Mouse (Mus musculus) MEL (cell line): ENCODE data around the gene Prkcd. TPM values are rescaled to one million over a fixed set of nuclear protein-coding genes. Genes with fewer than 3 reads are reported as not detected.

Experiments
- DNase-seq: peaks from one replicate; pipeline ENCODE4 v3.0.0; 2011; ENCODE audit warnings: low read depth, low spot score
- H3K27ac ChIP-seq: 2 replicates; pipeline ENCODE4 v1.5.1; 2012; ENCODE audit warnings: low read depth, mild to moderate bottlenecking, control low read depth, low read length, moderate library complexity; ENCODE audit not compliant: control insufficient read depth
- H3K27me3 ChIP-seq, 2 experiments: fragments of 150-350 bp in 1 of 2; sonication (generic) in 1 of 2; 2 replicates each; pipeline ENCODE4 v1.6.1; 2012; ENCODE audit warnings: low read length in 2 of 2, mild to moderate bottlenecking in 2 of 2, improper control_type of control experiment in 1 of 2, moderate library complexity in 1 of 2; ENCODE audit not compliant: insufficient read depth in 2 of 2, control insufficient read depth in 1 of 2
- H3K36me3 ChIP-seq, 2 experiments: 2 replicates each; pipeline ENCODE4 v1.6.1; 2012 to 2014; ENCODE audit warnings: low read length in 2 of 2, improper control_type of control experiment in 1 of 2, inconsistent platforms in 1 of 2, mild to moderate bottlenecking in 1 of 2; ENCODE audit not compliant: insufficient read depth in 2 of 2, control insufficient read depth in 1 of 2
- H3K4me1 ChIP-seq, 2 experiments: fragments of 150-350 bp in 1 of 2; sonication (generic) in 1 of 2; 2 replicates each; pipeline ENCODE4 v1.6.1; 2012; ENCODE audit warnings: low read length in 2 of 2, improper control_type of control experiment in 1 of 2, mild to moderate bottlenecking in 1 of 2; ENCODE audit not compliant: insufficient read depth in 2 of 2, control insufficient read depth in 1 of 2
- H3K4me3 ChIP-seq, 2 experiments: fragments of 150-350 bp in 1 of 2; sonication (generic) in 1 of 2; 2 replicates each; pipeline ENCODE4 v1.5.1; 2012; ENCODE audit warnings: low read depth in 2 of 2, low read length in 2 of 2, mild to moderate bottlenecking in 2 of 2, moderate library complexity in 2 of 2, control low read depth in 1 of 2, improper control_type of control experiment in 1 of 2; ENCODE audit not compliant: control insufficient read depth in 1 of 2, insufficient read depth in 1 of 2
- H3K79me2 ChIP-seq: 2 replicates; pipeline ENCODE4 v1.6.1; 2012; ENCODE audit warnings: mild to moderate bottlenecking, low read length, moderate library complexity; ENCODE audit not compliant: control insufficient read depth, poor library complexity, insufficient read depth
- H3K9ac ChIP-seq: 2 replicates; pipeline ENCODE4 v1.6.1; 2012; ENCODE audit warnings: low read depth, mild to moderate bottlenecking, control low read depth, low read length, moderate library complexity; ENCODE audit not compliant: control insufficient read depth, poor library complexity, severe bottlenecking
- H3K9me3 ChIP-seq: fragments of 150-350 bp; sonication (generic); replicated peaks from 2 replicates; pipeline ENCODE4 v1.6.1; 2012; ENCODE audit warnings: mild to moderate bottlenecking, low read length, improper control_type of control experiment, moderate library complexity; ENCODE audit not compliant: insufficient read depth
- BHLHE40 ChIP-seq: IDR thresholded peaks from 2 replicates; pipeline ENCODE4 v1.6.1; 2012; ENCODE audit warnings: low read depth, mild to moderate bottlenecking, inconsistent platforms, low read length, improper control_type of control experiment, borderline replicate concordance
- CHD1 ChIP-seq: IDR thresholded peaks from 2 replicates; pipeline ENCODE4 v1.6.1; 2012; ENCODE audit warnings: low read depth, mild to moderate bottlenecking, inconsistent platforms, low read length, improper control_type of control experiment
- CHD2 ChIP-seq: IDR thresholded peaks from 2 replicates; pipeline ENCODE4 v1.6.1; 2011; ENCODE audit warnings: low read length, improper control_type of control experiment
- CTCF ChIP-seq, 3 experiments: IDR thresholded peaks in 2 of 3; conservative IDR thresholded peaks in 1 of 3; 2 replicates each; pipeline ENCODE4 v1.5.1; 2011 to 2012; ENCODE audit warnings: low read length in 3 of 3, low read depth in 2 of 3, mild to moderate bottlenecking in 2 of 3, improper control_type of control experiment in 1 of 3, inconsistent platforms in 1 of 3, mixed read lengths in 1 of 3, moderate library complexity in 1 of 3; ENCODE audit not compliant: control insufficient read depth in 1 of 3, insufficient read depth in 1 of 3, poor library complexity in 1 of 3, severe bottlenecking in 1 of 3
- E2F4 ChIP-seq: IDR thresholded peaks from 2 replicates; pipeline ENCODE4 v1.6.1; 2011; ENCODE audit warnings: low read depth, low read length, improper control_type of control experiment, borderline replicate concordance
- ELF1 ChIP-seq: IDR thresholded peaks from 2 replicates; pipeline ENCODE4 v1.6.1; 2014; ENCODE audit warnings: low read depth, mild to moderate bottlenecking, inconsistent platforms, low read length, improper control_type of control experiment, moderate library complexity
- EP300 ChIP-seq, 2 experiments: IDR thresholded peaks; 2 replicates each; pipeline ENCODE4 v1.6.1; 2011; ENCODE audit warnings: improper control_type of control experiment in 2 of 2, low read length in 2 of 2, low read depth in 1 of 2, mild to moderate bottlenecking in 1 of 2
- ETS1 ChIP-seq: IDR thresholded peaks from 2 replicates; pipeline ENCODE4 v1.6.1; 2012; ENCODE audit warnings: low read depth, mild to moderate bottlenecking, inconsistent platforms, low read length, improper control_type of control experiment, moderate library complexity
- GABPA ChIP-seq: IDR thresholded peaks from 2 replicates; pipeline ENCODE4 v1.6.1; 2012; ENCODE audit warnings: low read depth, mild to moderate bottlenecking, inconsistent platforms, low read length, improper control_type of control experiment, moderate library complexity
- GATA1 ChIP-seq: IDR thresholded peaks from 2 replicates; pipeline ENCODE4 v1.6.1; 2011; ENCODE audit warnings: low read depth, low read length, improper control_type of control experiment
- JUND ChIP-seq: IDR thresholded peaks from 2 replicates; pipeline ENCODE4 v1.6.1; 2011; ENCODE audit warnings: low read depth, mild to moderate bottlenecking, improper control_type of control experiment, low read length
- KAT2A ChIP-seq: conservative IDR thresholded peaks from 2 replicates; pipeline ENCODE4 v1.6.1; 2012; ENCODE audit warnings: low read depth, low read length, improper control_type of control experiment, inconsistent platforms
- MAX ChIP-seq: IDR thresholded peaks from 2 replicates; pipeline ENCODE4 v1.6.1; 2011; ENCODE audit warnings: low read length, improper control_type of control experiment
- MAZ ChIP-seq: IDR thresholded peaks from 2 replicates; pipeline ENCODE4 v1.6.1; 2012; ENCODE audit warnings: low read depth, mild to moderate bottlenecking, inconsistent platforms, low read length, improper control_type of control experiment
- MEF2A ChIP-seq: IDR thresholded peaks from 2 replicates; pipeline ENCODE4 v1.6.1; 2014; ENCODE audit warnings: low read depth, mild to moderate bottlenecking, inconsistent platforms, low read length, improper control_type of control experiment; ENCODE audit not compliant: poor library complexity, insufficient replicate concordance, severe bottlenecking; ENCODE audit errors: extremely low read depth
- MXI1 ChIP-seq: IDR thresholded peaks from 2 replicates; pipeline ENCODE4 v1.6.1; 2011; ENCODE audit warnings: mild to moderate bottlenecking, low read depth, low read length, improper control_type of control experiment
- MYB ChIP-seq: IDR thresholded peaks from 2 replicates; pipeline ENCODE4 v1.6.1; 2011; ENCODE audit warnings: mild to moderate bottlenecking, low read depth, low read length, improper control_type of control experiment
- MYC ChIP-seq: IDR thresholded peaks from 2 replicates; pipeline ENCODE4 v1.6.1; 2011; ENCODE audit warnings: low read depth, mild to moderate bottlenecking, low read length, improper control_type of control experiment, moderate library complexity
- NRF1 ChIP-seq: IDR thresholded peaks from 2 replicates; pipeline ENCODE4 v1.6.1; 2014; ENCODE audit warnings: low read depth, mild to moderate bottlenecking, inconsistent platforms, low read length, improper control_type of control experiment, moderate library complexity; ENCODE audit not compliant: poor library complexity, insufficient read depth, severe bottlenecking
- SIN3A ChIP-seq: IDR thresholded peaks from 2 replicates; pipeline ENCODE4 v1.6.1; 2012; ENCODE audit warnings: low read length, improper control_type of control experiment, inconsistent platforms
- SMC3 ChIP-seq: IDR thresholded peaks from 2 replicates; pipeline ENCODE4 v1.6.1; 2011; ENCODE audit warnings: low read depth, low read length, improper control_type of control experiment
- TBP ChIP-seq: IDR thresholded peaks from 2 replicates; pipeline ENCODE4 v1.8.0; 2011; ENCODE audit warnings: low read depth, low read length, improper control_type of control experiment
- UBTF ChIP-seq: IDR thresholded peaks from 2 replicates; pipeline ENCODE4 v1.6.1; 2012; ENCODE audit warnings: low read depth, mild to moderate bottlenecking, inconsistent platforms, low read length, improper control_type of control experiment, moderate library complexity, borderline replicate concordance; ENCODE audit not compliant: insufficient read depth
- USF1 ChIP-seq: IDR thresholded peaks from 2 replicates; pipeline ENCODE4 v1.6.1; 2014; ENCODE audit warnings: low read depth, mild to moderate bottlenecking, inconsistent platforms, low read length, improper control_type of control experiment, moderate library complexity
- ZC3H11A ChIP-seq: IDR thresholded peaks from 2 replicates; pipeline ENCODE4 v1.6.1; 2012; ENCODE audit warnings: low read depth, mild to moderate bottlenecking, inconsistent platforms, low read length, improper control_type of control experiment
- ZKSCAN1 ChIP-seq: IDR thresholded peaks from 2 replicates; pipeline ENCODE4 v1.6.1; 2012; ENCODE audit warnings: low read depth, mild to moderate bottlenecking, inconsistent platforms, low read length, improper control_type of control experiment, moderate library complexity
- ZNF384 ChIP-seq: IDR thresholded peaks from 2 replicates; pipeline ENCODE4 v1.6.1; 2012; ENCODE audit warnings: low read depth, mild to moderate bottlenecking, inconsistent platforms, low read length, improper control_type of control experiment
- polyA plus RNA-seq, 2 experiments: library from polyadenylated mRNA; stranded (reverse) in 1 of 2; unstranded in 1 of 2; fragments of >175 nt in 1 of 2; fragments of >200 nt in 1 of 2; gene quantifications; 2 replicates each; pipeline versions ENCODE4 v1.2.1 to v1.2.4; 2012; ENCODE audit warnings: low replicate concordance in 2 of 2, low read depth in 1 of 2; ENCODE audit not compliant: insufficient read length in 2 of 2, insufficient read depth in 1 of 2, missing spikeins in 1 of 2
- total RNA-seq: library from RNA; depleted of rRNA; stranded (reverse); fragments of 300-350 nt; gene quantifications from 2 replicates; pipeline ENCODE4 v1.2.3, GENCODE M21; 2012

The Prkcd gene
- total and polyA plus RNA-seq, 3 experiments, result 33.9 to 72.7 TPM; not detected in 1

GRCm38 (mm10) chr14:30568016-30568415 is 58.0 kb downstream of the Prkcd start:
- TF ChIP-seq CTCF (IDR thresholded peaks at IDR 0.05 in 2 of 3, conservative IDR thresholded peaks at IDR 0.05 in 1 of 3; ENCODE audit: control insufficient read depth in 1 of 3, insufficient read depth in 1 of 3, low read depth in 2 of 3, low read length in 3 of 3, poor library complexity in 1 of 3, severe bottlenecking in 1 of 3) (no peak), MAX (no peak), TBP (no peak), MXI1 (no peak), MEF2A (no peak), MYC (no peak), CHD2 (no peak), BHLHE40 (no peak), MAZ (no peak), E2F4 (no peak), GABPA (no peak), ZKSCAN1 (no peak), ZC3H11A (no peak), JUND (no peak), UBTF (no peak), ETS1 (no peak), SMC3 (no peak), MYB (no peak)
- Histone ChIP-seq H3K4me3 (no peak overlapping the region), H3K4me1 (peaks cover 10 to 13% of the 10 kb centered on the region in 2 experiments), H3K9me3 (no peaks in the 10 kb centered on the region), H3K79me2 (no peaks in the 10 kb centered on the region), H3K27me3 (no peaks in the 10 kb centered on the region), H3K36me3 (peaks cover 18 to 47% of the 10 kb centered on the region in 2 experiments), H3K27ac (no peak overlapping the region), H3K9ac (no peak overlapping the region)
- no peak for DNase-seq

- Histone ChIP-seq H3K4me3 (no peak overlapping the region), H3K9ac (no peak overlapping the region), H3K27ac (no peak overlapping the region), H3K4me1 (peaks cover 15 to 17% of the 10 kb centered on the region in 2 experiments), H3K36me3 (peaks cover 26 to 41% of the 10 kb centered on the region in 2 experiments), H3K79me2 (no peaks in the 10 kb centered on the region), H3K27me3 (no peaks in the 10 kb centered on the region), H3K9me3 (no peaks in the 10 kb centered on the region)
- TF ChIP-seq CTCF (IDR thresholded peaks at IDR 0.05 in 2 of 3, conservative IDR thresholded peaks at IDR 0.05 in 1 of 3; ENCODE audit: control insufficient read depth in 1 of 3, insufficient read depth in 1 of 3, low read depth in 2 of 3, low read length in 3 of 3, poor library complexity in 1 of 3, severe bottlenecking in 1 of 3) (no peak), KAT2A (no peak), GATA1 (no peak), EP300 (IDR thresholded peaks at IDR 0.05; ENCODE audit: low read depth in 1 of 2, low read length in 2 of 2) (no peak), ETS1 (no peak), UBTF (no peak), MAZ (no peak), E2F4 (no peak), ZKSCAN1 (no peak), CHD1 (no peak), NRF1 (no peak), ELF1 (no peak), MXI1 (no peak), MYC (no peak), ZNF384 (no peak), SIN3A (no peak), USF1 (no peak), ZC3H11A (no peak), BHLHE40 (no peak)
- DNase-seq, result no peak
Observed at GRCm38 (mm10) chr14:30566317-30566716, 59.7 kb downstream of the Prkcd start.
